8 mouse cellular contexts compared by ENCODE assay signal in the genomic region with DNA sequence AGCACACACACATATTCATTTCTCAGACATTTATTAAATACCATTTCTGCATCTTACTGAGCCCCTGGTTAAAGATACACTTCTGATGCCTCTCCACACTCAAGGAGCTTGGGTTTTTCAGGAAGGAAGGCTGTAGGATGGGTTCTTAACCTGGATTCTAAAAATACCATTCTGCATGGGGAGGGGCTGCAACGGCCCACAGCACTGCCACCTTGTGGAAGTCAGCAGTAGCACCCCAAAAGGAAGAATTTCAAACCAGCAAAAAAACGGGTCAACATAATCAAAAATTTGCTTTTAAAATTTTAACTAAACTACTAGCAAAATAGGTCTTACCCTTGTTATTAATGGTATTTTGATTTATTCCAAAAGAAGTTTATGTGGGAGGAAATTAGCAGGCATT. TPM values are rescaled to one million over a fixed set of nuclear protein-coding genes. Genes with fewer than 3 reads are reported as not detected.
DNase-seq lines count a peak whose midpoint lies in the region; ATAC-seq and TF ChIP-seq lines count a peak whose summit lies in the region.

No protein-coding gene starts in this region.

- H3K9me3 ChIP-seq in forebrain, embryonic 14.5 days (replicated peaks; ENCODE audit: control insufficient read depth, low read length): no peaks in the 10 kb centered on the region
- no peaks in the 10 kb centered on the region for H3K9me3 ChIP-seq in forebrain, embryonic 13.5 days (replicated peaks)
- no peaks in the 10 kb centered on the region for H3K9me3 ChIP-seq in lung, embryonic 14.5 days (ENCODE audit: low read depth, low read length)
- no peaks in the 10 kb centered on the region for H3K9me3 ChIP-seq in forebrain, embryonic 10.5 days

- H3K27me3 ChIP-seq in forebrain, embryonic 14.5 days (replicated peaks; ENCODE audit: control insufficient read depth, insufficient read depth, low read length): no peaks in the 10 kb centered on the region
- H3K27me3 ChIP-seq in forebrain, embryonic 13.5 days: no peaks in the 10 kb centered on the region
- 0 out of 2 replicates have a peak, but pooled peaks cover 3% of the 10 kb centered on the region for H3K27me3 ChIP-seq in lung, embryonic 14.5 days (ENCODE audit: insufficient read depth, low read length)
- H3K27me3 ChIP-seq in forebrain, embryonic 10.5 days (ENCODE audit: poor library complexity, severe bottlenecking): no peaks in the 10 kb centered on the region

- H3K27ac ChIP-seq in forebrain, embryonic 14.5 days (ENCODE audit: low read depth, low read length): no peak overlapping the region
- no peak overlapping the region for H3K27ac ChIP-seq in forebrain, embryonic 13.5 days
- no peak overlapping the region for H3K27ac ChIP-seq in lung, embryonic 14.5 days (ENCODE audit: low read depth)
- no peak overlapping the region for H3K27ac ChIP-seq in forebrain, embryonic 10.5 days

- H3K4me1 ChIP-seq in forebrain, embryonic 14.5 days (ENCODE audit: control insufficient read depth, insufficient read depth, low read length): no peaks in the 10 kb centered on the region
- H3K4me1 ChIP-seq in forebrain, embryonic 13.5 days: no peaks in the 10 kb centered on the region
- H3K4me1 ChIP-seq in lung, embryonic 14.5 days (ENCODE audit: insufficient read depth): no peaks in the 10 kb centered on the region
- peaks cover 3% of the 10 kb centered on the region; the same call in 1 of the 2 replicates for H3K4me1 ChIP-seq in forebrain, embryonic 10.5 days

- 33% methylated on average over 2 of the region's 2 CpGs for WGBS in forebrain, embryonic 14.5 days
- 45% methylated on average over 2 of the region's 2 CpGs for WGBS in forebrain, embryonic 13.5 days
- 17% methylated on average over 2 of the region's 2 CpGs for WGBS in lung, embryonic 14.5 days
- WGBS in forebrain, embryonic 10.5 days: 39% methylated on average over 2 of the region's 2 CpGs

- peak; percentile 31 for DNase-seq in forebrain, embryonic 14.5 days (ENCODE audit: low spot score)
- DNase-seq in lung, embryonic 14.5 days: peak; percentile 43
- no peak for DNase-seq in lung, adult 18-20 months
- DNase-seq in adrenal gland, postnatal 25 days: peak; percentile 18
- DNase-seq in natural killer cell, adult 2 months (ENCODE audit: low spot score in 2 of 2): no peak
- no peak for DNase-seq in forebrain, embryonic 10.5 days (ENCODE audit: extremely low spot score, low spot score)

- 0 out of 2 replicates have a peak, but pooled peaks have one; percentile 20 for ATAC-seq in forebrain, embryonic 14.5 days
- no peak for ATAC-seq in forebrain, embryonic 13.5 days
- ATAC-seq in lung, embryonic 14.5 days (ENCODE audit: insufficient read depth): no peak
- peak; percentile 70; the same call in 1 of the 2 replicates for ATAC-seq in megakaryocyte progenitor cell, adult 5-6 weeks (replicated peaks; ENCODE audit: poor library complexity)

- no peak overlapping the region for H3K9ac ChIP-seq in forebrain, embryonic 14.5 days (ENCODE audit: low read length)
- H3K9ac ChIP-seq in forebrain, embryonic 13.5 days: no peak overlapping the region
- H3K9ac ChIP-seq in lung, embryonic 14.5 days: no peak overlapping the region

- peak; percentile 62 for TF ChIP-seq CTCF in lung, embryonic 14.5 days (IDR thresholded peaks at IDR 0.05; ENCODE audit: low read depth)

- H3K4me2 ChIP-seq in forebrain, embryonic 14.5 days (ENCODE audit: low read length): no peak overlapping the region
- H3K4me2 ChIP-seq in forebrain, embryonic 13.5 days: no peak overlapping the region
- H3K4me2 ChIP-seq in lung, embryonic 14.5 days: no peak overlapping the region

- no peak overlapping the region for H3K4me3 ChIP-seq in forebrain, embryonic 14.5 days (ENCODE audit: low read depth, low read length)
- no peak overlapping the region for H3K4me3 ChIP-seq in forebrain, embryonic 13.5 days
- H3K4me3 ChIP-seq in lung, embryonic 14.5 days (ENCODE audit: low read depth, low read length): no peak overlapping the region
- no peak overlapping the region for H3K4me3 ChIP-seq in forebrain, embryonic 10.5 days

- no peaks in the 10 kb centered on the region for H3K36me3 ChIP-seq in forebrain, embryonic 14.5 days (ENCODE audit: control insufficient read depth, insufficient read depth, low read length)
- H3K36me3 ChIP-seq in forebrain, embryonic 13.5 days (ENCODE audit: poor library complexity, severe bottlenecking): no peaks in the 10 kb centered on the region
- H3K36me3 ChIP-seq in lung, embryonic 14.5 days (ENCODE audit: insufficient read depth): no peaks in the 10 kb centered on the region
- H3K36me3 ChIP-seq in forebrain, embryonic 10.5 days (replicated peaks): no peaks in the 10 kb centered on the region

RNA-seq across cellular contexts. Expression of gene Arsb, which starts 47.2 kb away (rescaled TPM):
- 10.0 and 12.2 TPM in 2 replicates for polyA plus RNA-seq in forebrain, embryonic 14.5 days (2014; fragmentation: Nextera tagmentation; extraction: Ambion mirVana)
- polyA plus RNA-seq in forebrain, embryonic 13.5 days (2015; fragmentation: Nextera tagmentation; extraction: Ambion mirVana): 4.6 and 6.1 TPM in 2 replicates
- polyA plus RNA-seq in lung, embryonic 14.5 days (2014; fragmentation: Nextera tagmentation; extraction: Ambion mirVana): 20.3 and 21.2 TPM in 2 replicates
- total RNA-seq in adrenal gland, postnatal 25 days (2021): 37.8 and 41.9 TPM in 2 replicates
- total RNA-seq in megakaryocyte progenitor cell, adult 5-6 weeks (2015): 157 TPM in 2 replicates
- 32.4 and 33.8 TPM in 2 replicates for total RNA-seq in megakaryocyte progenitor cell, adult 5-6 weeks (2017)
- polyA plus RNA-seq in forebrain, embryonic 10.5 days (2016; fragmentation: Nextera tagmentation; extraction: Ambion mirVana): 4.1 and 4.3 TPM in 2 replicates

RNA-seq across cellular contexts. Expression of gene Dmgdh, which starts 50.0 kb away (rescaled TPM):
- polyA plus RNA-seq in forebrain, embryonic 14.5 days (2014; fragmentation: Nextera tagmentation; extraction: Ambion mirVana): 0.10 TPM in 1 of 2 replicates, not detected in the other
- polyA plus RNA-seq in forebrain, embryonic 13.5 days (2015; fragmentation: Nextera tagmentation; extraction: Ambion mirVana): 0.06 and 0.10 TPM in 2 replicates
- not detected in 2 replicates for polyA plus RNA-seq in lung, embryonic 14.5 days (2014; fragmentation: Nextera tagmentation; extraction: Ambion mirVana)
- 1.9 TPM in 1 of 2 replicates, not detected in the other for total RNA-seq in adrenal gland, postnatal 25 days (2021)
- total RNA-seq in megakaryocyte progenitor cell, adult 5-6 weeks (2015): not detected in 2 replicates
- not detected in 2 replicates for total RNA-seq in megakaryocyte progenitor cell, adult 5-6 weeks (2017)
- 0.15 TPM in 1 of 2 replicates, not detected in the other for polyA plus RNA-seq in forebrain, embryonic 10.5 days (2016; fragmentation: Nextera tagmentation; extraction: Ambion mirVana)

RNA-seq across cellular contexts. Expression of gene Bhmt2, which starts 50.1 kb away (rescaled TPM):
- polyA plus RNA-seq in forebrain, embryonic 14.5 days (2014; fragmentation: Nextera tagmentation; extraction: Ambion mirVana): not detected in 2 replicates
- 0.09 TPM in 1 of 2 replicates, not detected in the other for polyA plus RNA-seq in forebrain, embryonic 13.5 days (2015; fragmentation: Nextera tagmentation; extraction: Ambion mirVana)
- polyA plus RNA-seq in lung, embryonic 14.5 days (2014; fragmentation: Nextera tagmentation; extraction: Ambion mirVana): not detected in 2 replicates
- 2.3 TPM in 1 of 2 replicates, not detected in the other for total RNA-seq in adrenal gland, postnatal 25 days (2021)
- total RNA-seq in megakaryocyte progenitor cell, adult 5-6 weeks (2015): not detected in 2 replicates
- not detected in 2 replicates for total RNA-seq in megakaryocyte progenitor cell, adult 5-6 weeks (2017)
- polyA plus RNA-seq in forebrain, embryonic 10.5 days (2016; fragmentation: Nextera tagmentation; extraction: Ambion mirVana): 0.11 and 0.16 TPM in 2 replicates

Comparison
In these comparisons a context has a peak if more than half of its experiments do, and no peak if none do; other contexts are left out.
1. ATAC-seq: peak in forebrain, embryonic 14.5 days (single experiment) and megakaryocyte progenitor cell, adult 5-6 weeks (single experiment); none in forebrain, embryonic 13.5 days (single experiment) and lung, embryonic 14.5 days (single experiment).
2. DNase-seq: peak in forebrain, embryonic 14.5 days (single experiment), lung, embryonic 14.5 days (single experiment) and adrenal gland, postnatal 25 days (single experiment); none in lung, adult 18-20 months (0 of 2), natural killer cell, adult 2 months (0 of 2) and forebrain, embryonic 10.5 days (single experiment).